Mouse (Mus musculus): ENCODE results near the gene Pcdh9.

Gene Pcdh9

GRCm38 (mm10) chr14:93890519-93891370 lies at the start of gene Pcdh9:
Gene Pcdh9 (minus strand): TSS chr14:93890679.
- peak; percentile 65 for DNase-seq

- DNase-seq = no peak
Observed at GRCm38 (mm10) chr14:93906928-93907327, 16.4 kb upstream of the Pcdh9 start.

- no peak for DNase-seq
Observed at GRCm38 (mm10) chr14:93898533-93898932, 8.1 kb upstream of the Pcdh9 start.

- DNase-seq = no peak
Observed at GRCm38 (mm10) chr14:93895131-93895530, 4.7 kb upstream of the Pcdh9 start.

- DNase-seq = no peak
Observed at GRCm38 (mm10) chr14:93891371-93891746, 880 bp upstream of the Pcdh9 start.

GRCm38 (mm10) chr14:93889839-93890518 lies 500 bp downstream of the Pcdh9 start:
- no peak for DNase-seq

GRCm38 (mm10) chr14:93889231-93889630 lies 1.2 kb downstream of the Pcdh9 start:
- DNase-seq = no peak

GRCm38 (mm10) chr14:93888346-93888745 lies 2.1 kb downstream of the Pcdh9 start:
- no peak for DNase-seq

- no peak for DNase-seq
Observed at GRCm38 (mm10) chr14:93887066-93887465, 3.4 kb downstream of the Pcdh9 start.

GRCm38 (mm10) chr14:93885551-93886084 lies 4.9 kb downstream of the Pcdh9 start:
- DNase-seq = no peak

GRCm38 (mm10) chr14:93884467-93884866 lies 6.0 kb downstream of the Pcdh9 start:
- peak; percentile 29 for DNase-seq

GRCm38 (mm10) chr14:93880071-93880470 lies 10.4 kb downstream of the Pcdh9 start:
- no peak for DNase-seq

GRCm38 (mm10) chr14:93875968-93876367 lies 14.5 kb downstream of the Pcdh9 start:
- no peak for DNase-seq

- DNase-seq = no peak
Observed at GRCm38 (mm10) chr14:93868211-93868610, 22.3 kb downstream of the Pcdh9 start.

- no peak for DNase-seq
Observed at GRCm38 (mm10) chr14:93858069-93858468, 32.4 kb downstream of the Pcdh9 start.

- no peak for DNase-seq
Observed at GRCm38 (mm10) chr14:93846091-93846677, 44.3 kb downstream of the Pcdh9 start.

GRCm38 (mm10) chr14:93842686-93843288 lies 47.7 kb downstream of the Pcdh9 start:
- no peak for DNase-seq

- no peak for DNase-seq
Observed at GRCm38 (mm10) chr14:93832511-93832910, 58.0 kb downstream of the Pcdh9 start.

GRCm38 (mm10) chr14:93827159-93827558 lies 63.3 kb downstream of the Pcdh9 start:
- DNase-seq = no peak

GRCm38 (mm10) chr14:93826042-93826462 lies 64.4 kb downstream of the Pcdh9 start:
- no peak for DNase-seq

GRCm38 (mm10) chr14:93818845-93819244 lies 71.6 kb downstream of the Pcdh9 start:
- no peak for DNase-seq

GRCm38 (mm10) chr14:93817591-93817990 lies 72.9 kb downstream of the Pcdh9 start:
- DNase-seq = no peak

GRCm38 (mm10) chr14:93794530-93794929 lies 95.9 kb downstream of the Pcdh9 start:
- DNase-seq = no peak

All from lung, postnatal 36 days (tissue).